Mouse (Mus musculus) MEL (cell line): ENCODE results near the gene Il16.

Experiments used
- CHD2 ChIP-seq: IDR thresholded peaks from 2 replicates; pipeline ENCODE4 v1.6.1; 2011; ENCODE audit warnings: low read length, improper control_type of control experiment
- CTCF ChIP-seq, 3 experiments: IDR thresholded peaks in 2 of 3; conservative IDR thresholded peaks in 1 of 3; 2 replicates each; pipeline ENCODE4 v1.5.1; 2011 to 2012; ENCODE audit warnings: low read length in 3 of 3, low read depth in 2 of 3, mild to moderate bottlenecking in 2 of 3, improper control_type of control experiment in 1 of 3, inconsistent platforms in 1 of 3, mixed read lengths in 1 of 3, moderate library complexity in 1 of 3; ENCODE audit not compliant: control insufficient read depth in 1 of 3, insufficient read depth in 1 of 3, poor library complexity in 1 of 3, severe bottlenecking in 1 of 3
- ELF1 ChIP-seq: IDR thresholded peaks from 2 replicates; pipeline ENCODE4 v1.6.1; 2014; ENCODE audit warnings: low read depth, mild to moderate bottlenecking, inconsistent platforms, low read length, improper control_type of control experiment, moderate library complexity
- EP300 ChIP-seq, 2 experiments: IDR thresholded peaks; 2 replicates each; pipeline ENCODE4 v1.6.1; 2011; ENCODE audit warnings: improper control_type of control experiment in 2 of 2, low read length in 2 of 2, low read depth in 1 of 2, mild to moderate bottlenecking in 1 of 2
- GABPA ChIP-seq: IDR thresholded peaks from 2 replicates; pipeline ENCODE4 v1.6.1; 2012; ENCODE audit warnings: low read depth, mild to moderate bottlenecking, inconsistent platforms, low read length, improper control_type of control experiment, moderate library complexity
- GATA1 ChIP-seq: IDR thresholded peaks from 2 replicates; pipeline ENCODE4 v1.6.1; 2011; ENCODE audit warnings: low read depth, low read length, improper control_type of control experiment
- MAX ChIP-seq: IDR thresholded peaks from 2 replicates; pipeline ENCODE4 v1.6.1; 2011; ENCODE audit warnings: low read length, improper control_type of control experiment
- POLR2A ChIP-seq, 2 experiments: IDR thresholded peaks; 2 replicates each; pipeline ENCODE4 v1.6.1; 2011 to 2012; ENCODE audit warnings: low read length in 2 of 2, mild to moderate bottlenecking in 2 of 2, control low read depth in 1 of 2, improper control_type of control experiment in 1 of 2, low read depth in 1 of 2, moderate library complexity in 1 of 2; ENCODE audit not compliant: control insufficient read depth in 1 of 2, insufficient read depth in 1 of 2, poor library complexity in 1 of 2
- POLR2AphosphoS2 ChIP-seq: IDR thresholded peaks from 2 replicates; pipeline ENCODE4 v1.6.1; 2011; ENCODE audit warnings: low read length, improper control_type of control experiment
- SIN3A ChIP-seq: IDR thresholded peaks from 2 replicates; pipeline ENCODE4 v1.6.1; 2012; ENCODE audit warnings: low read length, improper control_type of control experiment, inconsistent platforms
- SMC3 ChIP-seq: IDR thresholded peaks from 2 replicates; pipeline ENCODE4 v1.6.1; 2011; ENCODE audit warnings: low read depth, low read length, improper control_type of control experiment
- USF1 ChIP-seq: IDR thresholded peaks from 2 replicates; pipeline ENCODE4 v1.6.1; 2014; ENCODE audit warnings: low read depth, mild to moderate bottlenecking, inconsistent platforms, low read length, improper control_type of control experiment, moderate library complexity
- ZC3H11A ChIP-seq: IDR thresholded peaks from 2 replicates; pipeline ENCODE4 v1.6.1; 2012; ENCODE audit warnings: low read depth, mild to moderate bottlenecking, inconsistent platforms, low read length, improper control_type of control experiment

- TF ChIP-seq CTCF (IDR thresholded peaks at IDR 0.05 in 2 of 3, conservative IDR thresholded peaks at IDR 0.05 in 1 of 3; ENCODE audit: control insufficient read depth in 1 of 3, insufficient read depth in 1 of 3, low read depth in 2 of 3, low read length in 3 of 3, poor library complexity in 1 of 3, severe bottlenecking in 1 of 3), result no peak
- no peak for TF ChIP-seq EP300 (IDR thresholded peaks at IDR 0.05; ENCODE audit: low read depth in 1 of 2, low read length in 2 of 2)
- TF ChIP-seq POLR2A (IDR thresholded peaks at IDR 0.05; ENCODE audit: control insufficient read depth in 1 of 2, insufficient read depth in 1 of 2, low read depth in 1 of 2, low read length in 2 of 2, poor library complexity in 1 of 2), result no peak
- no peak for TF ChIP-seq ZC3H11A
- TF ChIP-seq ELF1, result no peak
- no peak for TF ChIP-seq SIN3A
- no peak for TF ChIP-seq USF1
- TF ChIP-seq GABPA, result no peak
- no peak for TF ChIP-seq CHD2
- no peak for TF ChIP-seq SMC3
- TF ChIP-seq MAX, result no peak
- no peak for TF ChIP-seq GATA1
- TF ChIP-seq POLR2AphosphoS2, result no peak
These were observed 77.4 kb downstream of the Il16 start for GRCm38 (mm10) chr7:83667936-83668645.
